Mouse (Mus musculus) left cerebral cortex, postnatal 4 days (tissue): ENCODE data around the gene Defb20. TPM values are rescaled to one million over a fixed set of nuclear protein-coding genes. Genes with fewer than 3 reads are reported as not detected.

Experiments
- DNase-seq: peaks from one replicate; pipeline ENCODE4 v3.0.0-alpha.2; 2022
- intact Hi-C: fragments of 180-260 bp; cut with DNase I; formaldehyde crosslinking; loops from one replicate; pipeline ENCODE4 v1.15.1; 2025
- total RNA-seq, 2 experiments: library from RNA; stranded (reverse); gene quantifications; 2 replicates each; pipeline ENCODE4 v1.2.3; 2021

The Defb20 gene
- total RNA-seq, 2 experiments from 2014 or later: not detected

- intact Hi-C loops: no loop called here
- no peak for DNase-seq
Observed at GRCm38 (mm10) chr2:152493151-152493550, 16.3 kb downstream of the Defb20 start.

- intact Hi-C loops: no loop called here
- DNase-seq: no peak
Observed at GRCm38 (mm10) chr2:152498020-152498419, 21.2 kb downstream of the Defb20 start.

- intact Hi-C loops: no loop called here
- DNase-seq: no peak
Observed at GRCm38 (mm10) chr2:152500204-152500862, 23.5 kb downstream of the Defb20 start.

DNA sequence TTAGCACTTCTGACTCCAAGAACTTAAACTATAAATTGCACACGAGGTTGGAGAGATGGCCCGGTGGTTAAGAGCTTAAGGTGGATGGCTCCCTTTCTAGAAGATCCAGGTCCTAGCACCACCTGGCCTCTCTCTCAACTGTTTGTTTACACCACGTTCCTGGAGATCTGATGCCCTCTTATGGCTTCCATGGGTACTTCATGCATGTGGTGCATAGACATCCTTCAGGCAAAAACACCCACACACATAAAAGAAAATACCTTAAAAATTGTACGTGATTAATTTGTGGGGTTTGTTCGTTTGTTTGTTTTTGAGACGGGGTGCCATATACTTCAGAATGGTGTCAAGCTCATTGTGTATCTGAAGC, 24.0 kb downstream of the Defb20 start:
- intact Hi-C loops: no loop called here
- DNase-seq: no peak

DNA sequence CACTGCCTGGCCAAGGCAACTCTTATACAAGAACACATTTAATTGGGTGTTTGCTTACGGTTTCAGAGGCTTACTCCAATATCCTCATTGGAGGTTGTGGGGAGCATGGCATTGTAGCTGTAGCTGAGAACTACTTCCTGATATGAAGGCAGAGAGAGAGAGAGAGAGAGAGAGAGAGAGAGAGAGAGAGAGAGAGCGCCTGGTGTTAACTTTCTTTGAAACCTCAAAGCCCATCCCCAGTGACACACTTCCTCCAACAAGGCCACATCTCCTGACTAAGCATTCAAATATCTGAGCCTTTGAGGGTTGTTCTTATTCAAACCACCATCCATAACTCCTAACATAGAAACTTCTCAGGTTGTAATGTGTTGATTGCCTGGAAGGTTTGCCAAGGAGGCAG, 27.1 kb downstream of the Defb20 start:
- intact Hi-C loops: no loop called here
- no peak for DNase-seq

GRCm38 (mm10) chr2:152511592-152511991, 34.7 kb downstream of the Defb20 start, which contains the start of gene Defb26:
Defb26 (minus strand) TSS chr2:152511692.
- no peak for DNase-seq
- intact Hi-C loops: no loop called here

- intact Hi-C loops: no loop called here
- no peak for DNase-seq
Observed at GRCm38 (mm10) chr2:152516084-152516483, 39.2 kb downstream of the Defb20 start.

GRCm38 (mm10) chr2:152517981-152518380, 41.1 kb downstream of the Defb20 start, which contains the start of gene Defb28:
Defb28 (plus strand) TSS chr2:152518255.
- no peak for DNase-seq
- intact Hi-C loops: no loop called here

Other genes with a start within 250 kb of the Defb20 start
- gene Tbc1d20, start 183.2 kb upstream of the Defb20 start, total RNA-seq: 10 to 100 TPM; 41.2 to 42.6 TPM
- gene Rbck1, start 144.4 kb upstream of the Defb20 start, total RNA-seq: 100 to 1,000 TPM; 123 to 134 TPM
- 1 to 10 TPM in 1 of 2 experiments, under 1 TPM in 1; 0.92 to 1.4 TPM for gene Trib3, start 133.0 kb upstream of the Defb20 start, total RNA-seq
- gene Nrsn2, start 100.4 kb upstream of the Defb20 start, total RNA-seq: 10 to 100 TPM; 18.7 to 27.1 TPM
- 100 to 1,000 TPM; 102 to 105 TPM for gene Sox12, start 79.0 kb upstream of the Defb20 start, total RNA-seq
- 10 to 100 TPM; 12.5 to 13.8 TPM for gene Zcchc3, start 62.0 kb upstream of the Defb20 start, total RNA-seq
- gene 6820408C15Rik, start 61.5 kb upstream of the Defb20 start, total RNA-seq: 1 to 10 TPM; 2.6 to 3.1 TPM
- gene Defb23, start 12.4 kb upstream of the Defb20 start, total RNA-seq: not detected
- not detected for gene Defb22, start 13.1 kb downstream of the Defb20 start, total RNA-seq
- not detected for gene Defb26, start 34.6 kb downstream of the Defb20 start, total RNA-seq
- not detected for gene Defb28, start 41.2 kb downstream of the Defb20 start, total RNA-seq
- gene Defb29, start 63.0 kb downstream of the Defb20 start, total RNA-seq: not detected
- not detected for gene Gm17416, start 92.3 kb downstream of the Defb20 start, total RNA-seq
- not detected for gene Defb21, start 95.7 kb downstream of the Defb20 start, total RNA-seq
- gene Defb19, start 103.2 kb downstream of the Defb20 start, total RNA-seq: not detected
- not detected for gene Defb45, start 122.3 kb downstream of the Defb20 start, total RNA-seq
- gene Defb36, start 127.3 kb downstream of the Defb20 start, total RNA-seq: not detected
- gene Defb25, start 146.0 kb downstream of the Defb20 start, total RNA-seq: not detected
- under 1 TPM; 0.62 to 0.86 TPM for gene Rem1, start 149.9 kb downstream of the Defb20 start, total RNA-seq
- 100 to 1,000 TPM; 149 to 160 TPM for gene H13, start 192.4 kb downstream of the Defb20 start, total RNA-seq
- 10 to 100 TPM; 30.4 to 32.5 TPM for gene Mcts2, start 210.0 kb downstream of the Defb20 start, total RNA-seq